Mouse (Mus musculus): ENCODE results near the gene Wipf2.

The Wipf2 gene

GRCm38 (mm10) chr11:98941341-98941825, 77.9 kb downstream of the Wipf2 start:
- intact Hi-C loops (cut with DNase I) = no loop called here

GRCm38 (mm10) chr11:98941826-98942550, 78.5 kb downstream of the Wipf2 start:
- intact Hi-C loops (cut with DNase I) = no loop called here

- intact Hi-C loops (cut with DNase I) = no loop called here
These were observed 79.1 kb downstream of the Wipf2 start for GRCm38 (mm10) chr11:98942555-98942922.

GRCm38 (mm10) chr11:98942923-98943641, 79.6 kb downstream of the Wipf2 start:
- intact Hi-C loops (cut with DNase I) = no loop called here

GRCm38 (mm10) chr11:98943741-98944461, 80.5 kb downstream of the Wipf2 start:
- intact Hi-C loops (cut with DNase I) = no loop called here

- intact Hi-C loops (cut with DNase I) = no loop called here
These were observed 81.6 kb downstream of the Wipf2 start for GRCm38 (mm10) chr11:98944897-98945604.

- intact Hi-C loops (cut with DNase I) = no loop called here
These were observed 82.2 kb downstream of the Wipf2 start for GRCm38 (mm10) chr11:98945605-98945977.

- intact Hi-C loops (cut with DNase I) = no loop called here
These were observed 84.6 kb downstream of the Wipf2 start for GRCm38 (mm10) chr11:98947969-98948569.

GRCm38 (mm10) chr11:98949242-98949957, 86.0 kb downstream of the Wipf2 start:
- intact Hi-C loops (cut with DNase I) = no loop called here

- intact Hi-C loops (cut with DNase I) = no loop called here
These were observed 86.6 kb downstream of the Wipf2 start for GRCm38 (mm10) chr11:98949958-98950460.

GRCm38 (mm10) chr11:98950484-98950883, 87.0 kb downstream of the Wipf2 start:
- intact Hi-C loops (cut with DNase I) = no loop called here

- intact Hi-C loops (cut with DNase I) = no loop called here
These were observed 87.8 kb downstream of the Wipf2 start for GRCm38 (mm10) chr11:98951026-98951906.

GRCm38 (mm10) chr11:98952111-98952510, 88.7 kb downstream of the Wipf2 start:
- intact Hi-C loops (cut with DNase I) = no loop called here

- intact Hi-C loops (cut with DNase I) = no loop called here
These were observed 89.3 kb downstream of the Wipf2 start for GRCm38 (mm10) chr11:98952736-98953135.

GRCm38 (mm10) chr11:98953361-98953760, 89.9 kb downstream of the Wipf2 start:
- intact Hi-C loops (cut with DNase I) = no loop called here

- intact Hi-C loops (cut with DNase I) = no loop called here
These were observed 90.4 kb downstream of the Wipf2 start for GRCm38 (mm10) chr11:98953835-98954320.

- intact Hi-C loops (cut with DNase I) = no loop called here
These were observed 90.9 kb downstream of the Wipf2 start for GRCm38 (mm10) chr11:98954373-98954772.

Measured in adrenal gland (tissue).